Mouse (Mus musculus): Measurements from ENCODE around the gene Gchfr. TPM values are rescaled to one million over a fixed set of nuclear protein-coding genes. Genes with fewer than 3 reads are reported as not detected.
A peak's percentile ranks its signal among the peaks of the same experiment; 100 is the strongest.

Gchfr gene
- not detected in 2 replicates for total RNA-seq (2017)

DNA sequence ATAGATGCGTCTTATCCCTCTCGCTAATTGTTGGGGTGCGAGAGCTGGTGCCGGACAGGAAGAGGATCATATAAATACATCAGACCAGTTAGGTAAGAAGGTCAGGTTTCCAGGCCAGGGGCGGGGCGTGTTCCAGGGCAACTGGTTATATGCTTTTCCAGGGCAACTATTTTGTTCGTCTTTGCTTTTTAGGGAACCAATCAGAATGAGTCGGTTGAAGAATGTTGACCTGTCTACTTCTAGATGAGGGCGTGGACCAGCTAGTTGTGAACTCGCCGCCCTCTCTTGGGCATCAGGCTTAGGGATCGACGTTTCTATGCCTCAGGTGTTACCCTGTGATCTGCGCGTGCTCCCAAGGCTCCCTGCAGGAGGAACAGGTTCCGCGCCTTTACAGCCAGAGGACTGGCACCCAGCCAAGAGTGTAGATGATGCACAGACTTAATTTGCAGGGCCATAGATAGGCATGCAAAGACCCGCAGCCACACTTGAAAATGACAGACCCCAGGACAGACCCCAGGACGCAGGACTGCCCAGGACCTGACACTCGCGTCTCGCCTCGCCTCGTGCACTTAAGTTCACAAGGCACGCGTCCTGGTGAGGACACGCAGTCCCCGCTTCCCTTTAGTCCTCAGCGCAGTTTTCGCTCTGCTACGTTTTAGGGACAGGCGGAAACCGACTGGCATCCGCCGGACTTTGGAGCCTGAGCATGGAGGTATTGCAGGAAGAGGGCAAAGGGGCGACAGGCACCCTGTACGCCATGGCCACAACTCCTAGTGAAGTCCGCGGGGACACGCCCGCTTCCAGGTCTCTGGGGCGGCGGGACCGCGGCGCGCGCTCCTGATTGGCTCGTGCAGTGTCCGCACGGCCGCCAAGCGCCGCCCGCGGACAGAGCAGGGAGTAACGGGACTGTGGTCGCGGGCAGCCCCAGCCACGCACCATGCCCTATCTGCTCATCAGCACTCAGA is at the start of gene Gchfr:
TSS of gene Gchfr (plus strand) at position 873 of the 965 bp plus-strand sequence.
- ATAC-seq (replicated peaks; ENCODE audit: low read depth, poor library complexity, severe bottlenecking) = peak; percentile 68

DNA sequence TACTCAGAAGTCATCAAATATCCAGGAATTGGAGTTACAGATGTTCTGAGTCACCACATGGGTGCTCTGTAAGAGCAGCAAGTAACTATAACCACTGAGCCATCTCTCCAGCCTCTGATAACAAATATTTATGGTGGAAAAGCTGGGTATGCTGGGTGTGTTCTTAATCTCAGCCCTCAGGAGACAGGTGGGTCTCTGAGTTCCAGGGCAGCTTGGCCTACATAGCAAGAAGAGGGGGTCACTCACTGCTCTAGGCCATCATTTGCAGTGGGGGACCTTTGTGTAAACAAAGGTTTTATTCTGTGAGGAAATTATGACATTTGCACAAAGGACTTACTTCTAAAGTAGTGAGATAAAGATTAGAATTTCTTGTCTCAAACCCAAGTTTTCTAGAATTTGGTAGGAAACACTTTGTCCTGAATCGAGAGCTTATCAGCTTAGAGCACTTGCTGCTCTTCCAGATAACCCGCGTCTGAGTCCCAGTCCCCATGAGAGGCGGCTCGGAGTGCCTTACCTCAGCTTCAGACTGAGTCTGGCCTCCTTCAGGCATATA is 31.2 kb upstream of the Gchfr start:
- ATAC-seq (replicated peaks; ENCODE audit: low read depth, poor library complexity, severe bottlenecking) = peak; percentile 71

DNA sequence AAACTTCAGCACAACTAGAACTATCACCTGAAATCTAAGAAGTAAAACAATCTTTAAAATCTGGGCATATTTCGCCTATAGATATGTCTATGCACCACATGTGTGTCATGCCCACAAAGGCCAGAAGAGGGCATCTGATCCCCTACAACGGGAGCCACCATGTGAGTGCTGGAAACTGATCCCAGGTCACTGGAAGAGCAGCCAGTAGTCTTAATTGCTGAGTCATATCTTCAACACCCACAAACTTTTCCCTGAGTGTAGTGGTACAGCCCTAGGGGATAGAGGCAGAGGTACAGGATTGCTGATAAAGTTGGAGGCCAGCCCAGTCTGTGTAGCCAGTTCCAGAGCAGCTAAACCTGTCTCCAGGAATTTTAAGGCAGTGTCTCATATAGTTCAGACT is 22.4 kb upstream of the Gchfr start:
- ATAC-seq (replicated peaks; ENCODE audit: low read depth, poor library complexity, severe bottlenecking) = 0 out of 2 replicates have a peak, but pooled peaks have one; percentile 22

DNA sequence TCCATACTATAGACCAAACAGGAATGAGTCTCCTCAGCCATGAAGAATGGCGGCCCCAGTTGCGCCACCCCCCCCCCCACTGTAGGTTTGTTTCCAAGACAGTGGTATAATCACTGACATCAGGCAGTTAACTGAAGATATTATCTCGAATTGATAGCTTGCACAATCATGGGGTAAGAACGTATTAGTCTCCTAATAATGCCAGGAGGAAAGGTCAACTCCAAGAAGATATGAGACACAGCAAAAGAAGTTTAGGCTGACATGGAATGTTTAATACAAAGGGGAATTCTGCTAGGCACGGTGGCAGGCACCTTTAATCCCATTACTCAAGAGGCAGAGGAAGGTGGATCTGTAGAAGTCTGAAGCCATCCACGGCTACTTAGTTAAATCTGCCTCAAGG is 21.1 kb upstream of the Gchfr start:
- ATAC-seq (replicated peaks; ENCODE audit: low read depth, poor library complexity, severe bottlenecking) = no peak

DNA sequence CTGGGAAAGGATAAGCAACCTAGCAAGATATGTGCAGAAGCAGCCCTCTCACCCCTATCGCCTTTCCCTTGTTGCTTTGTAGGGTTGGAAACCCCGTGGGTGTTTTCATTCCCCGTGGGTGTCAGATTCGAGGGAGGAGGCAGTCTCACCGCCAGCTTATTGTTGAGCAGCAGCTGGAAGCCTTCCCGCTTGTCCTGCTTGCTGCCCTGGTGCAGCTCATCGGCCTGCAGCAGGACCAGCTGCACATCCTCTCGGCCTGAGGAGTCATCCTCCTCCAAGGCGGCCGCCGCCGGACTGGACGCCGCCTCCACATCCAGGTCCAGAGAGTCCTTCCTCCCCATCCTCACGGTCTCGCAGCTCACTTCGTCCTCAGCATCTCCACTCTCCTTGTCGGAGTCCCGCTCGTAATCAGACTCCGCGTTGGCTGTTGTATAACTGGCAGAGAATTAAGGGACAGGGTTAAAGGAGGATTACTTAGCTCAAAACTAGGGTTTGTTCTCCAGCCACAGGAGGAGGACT is 20.4 kb upstream of the Gchfr start:
- no peak for ATAC-seq (replicated peaks; ENCODE audit: low read depth, poor library complexity, severe bottlenecking)

DNA sequence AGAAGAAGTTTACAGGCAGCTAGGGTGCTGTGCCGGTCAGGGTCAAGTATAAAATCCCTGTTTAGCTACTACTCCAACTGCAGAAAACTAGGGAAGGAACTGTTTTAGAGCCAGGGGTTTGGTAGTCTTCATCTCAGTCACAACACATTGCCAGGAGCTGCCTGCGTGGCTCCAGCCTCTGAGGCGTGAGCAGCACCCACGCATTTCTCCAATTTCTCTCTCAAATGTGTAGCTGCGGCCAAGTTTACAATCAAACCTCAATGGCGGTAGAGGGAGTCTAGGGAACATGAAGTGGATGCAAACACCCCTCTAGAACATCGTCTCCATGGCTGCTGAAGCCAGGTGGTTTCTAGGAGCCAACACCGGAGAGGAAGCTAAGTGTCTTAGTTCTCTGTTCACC is 19.8 kb upstream of the Gchfr start:
- ATAC-seq (replicated peaks; ENCODE audit: low read depth, poor library complexity, severe bottlenecking) = no peak

DNA sequence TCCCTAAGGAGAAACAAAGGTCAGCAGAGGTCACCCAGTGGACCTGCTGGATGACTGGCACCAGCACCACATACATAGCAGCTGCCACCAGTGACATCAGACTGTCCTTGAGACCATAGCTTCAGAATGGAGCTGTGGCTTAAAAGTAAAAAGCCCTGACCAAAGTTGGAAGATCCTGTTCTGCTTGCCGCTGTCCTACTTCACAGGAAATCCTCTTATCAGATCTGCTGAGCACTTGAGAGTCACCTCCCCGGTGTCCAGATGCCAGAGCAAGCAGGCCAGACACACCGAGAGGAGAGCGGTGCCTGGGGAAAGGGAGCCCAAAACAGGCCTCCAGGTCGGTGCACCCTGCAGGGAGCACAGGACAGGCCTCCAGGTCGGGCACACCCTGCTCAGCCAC is 15.3 kb upstream of the Gchfr start:
- ATAC-seq (replicated peaks; ENCODE audit: low read depth, poor library complexity, severe bottlenecking) = no peak

DNA sequence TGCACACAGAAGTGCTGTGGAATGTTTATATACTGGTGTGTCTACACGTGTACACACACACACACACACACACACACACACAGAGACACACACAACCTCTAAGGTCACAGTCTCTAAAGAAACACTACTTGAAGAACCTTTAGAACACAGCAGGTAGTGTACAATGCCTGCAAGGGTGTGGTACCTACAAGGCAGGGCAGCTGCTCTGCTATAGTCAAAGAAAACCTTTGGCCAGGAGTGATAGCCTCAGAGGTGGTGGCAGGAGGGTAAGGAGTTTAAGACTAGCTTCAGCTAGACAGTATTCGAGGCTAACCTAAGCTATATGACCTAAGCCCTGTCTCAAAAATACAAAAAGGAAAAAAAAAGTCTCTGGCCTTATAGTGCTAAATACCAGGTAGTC is 12.9 kb upstream of the Gchfr start:
- ATAC-seq (replicated peaks; ENCODE audit: low read depth, poor library complexity, severe bottlenecking) = no peak

DNA sequence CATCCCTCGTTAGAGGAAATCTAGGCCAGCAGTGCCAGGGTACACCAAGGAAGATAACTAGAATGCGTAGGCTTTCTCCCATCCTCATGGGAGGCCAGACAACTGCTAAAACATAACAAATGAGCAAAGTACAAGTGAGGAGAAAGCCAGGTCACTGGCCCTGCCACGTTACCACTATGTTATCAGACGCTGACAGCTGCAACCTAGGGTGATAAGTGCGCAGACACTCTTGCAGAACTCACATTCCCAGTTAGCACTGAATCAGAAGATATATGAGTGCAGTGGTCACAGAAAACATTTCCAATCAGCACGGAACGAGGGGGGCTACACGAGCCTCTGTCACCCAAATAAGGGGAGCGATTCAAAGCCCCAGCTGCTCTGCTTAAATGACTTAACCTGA is 12.2 kb upstream of the Gchfr start:
- ATAC-seq (replicated peaks; ENCODE audit: low read depth, poor library complexity, severe bottlenecking) = peak; percentile 62

DNA sequence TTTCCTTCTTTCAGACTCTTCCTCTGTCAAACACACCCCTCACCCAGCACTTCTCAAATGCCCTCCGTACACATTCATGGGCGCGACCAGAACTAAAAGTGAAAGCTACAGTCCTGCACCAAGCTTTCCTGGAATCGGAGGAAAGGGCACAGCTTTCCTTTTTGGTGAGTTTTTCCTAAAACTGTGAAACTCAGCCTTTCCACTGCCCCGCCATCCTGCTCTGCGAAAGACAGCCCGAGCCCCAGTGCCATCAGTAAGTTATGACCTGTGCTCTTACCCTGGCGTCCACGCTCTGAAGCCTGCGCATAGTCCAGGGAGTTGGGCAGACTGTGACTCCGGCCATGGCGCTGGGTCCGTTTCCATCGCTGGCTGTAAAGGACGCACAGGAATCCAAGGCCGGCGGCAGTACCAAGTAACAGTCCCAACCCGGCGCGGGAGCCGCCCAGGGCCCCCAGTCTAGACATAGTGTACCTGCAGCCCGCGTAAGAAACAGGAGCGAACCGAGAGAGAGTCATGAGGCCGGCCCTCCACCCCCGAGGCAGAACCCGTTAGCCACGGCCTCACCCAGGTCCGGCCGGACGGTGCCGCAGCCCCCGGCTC is 11.4 kb upstream of the Gchfr start:
- ATAC-seq (replicated peaks; ENCODE audit: low read depth, poor library complexity, severe bottlenecking) = no peak

DNA sequence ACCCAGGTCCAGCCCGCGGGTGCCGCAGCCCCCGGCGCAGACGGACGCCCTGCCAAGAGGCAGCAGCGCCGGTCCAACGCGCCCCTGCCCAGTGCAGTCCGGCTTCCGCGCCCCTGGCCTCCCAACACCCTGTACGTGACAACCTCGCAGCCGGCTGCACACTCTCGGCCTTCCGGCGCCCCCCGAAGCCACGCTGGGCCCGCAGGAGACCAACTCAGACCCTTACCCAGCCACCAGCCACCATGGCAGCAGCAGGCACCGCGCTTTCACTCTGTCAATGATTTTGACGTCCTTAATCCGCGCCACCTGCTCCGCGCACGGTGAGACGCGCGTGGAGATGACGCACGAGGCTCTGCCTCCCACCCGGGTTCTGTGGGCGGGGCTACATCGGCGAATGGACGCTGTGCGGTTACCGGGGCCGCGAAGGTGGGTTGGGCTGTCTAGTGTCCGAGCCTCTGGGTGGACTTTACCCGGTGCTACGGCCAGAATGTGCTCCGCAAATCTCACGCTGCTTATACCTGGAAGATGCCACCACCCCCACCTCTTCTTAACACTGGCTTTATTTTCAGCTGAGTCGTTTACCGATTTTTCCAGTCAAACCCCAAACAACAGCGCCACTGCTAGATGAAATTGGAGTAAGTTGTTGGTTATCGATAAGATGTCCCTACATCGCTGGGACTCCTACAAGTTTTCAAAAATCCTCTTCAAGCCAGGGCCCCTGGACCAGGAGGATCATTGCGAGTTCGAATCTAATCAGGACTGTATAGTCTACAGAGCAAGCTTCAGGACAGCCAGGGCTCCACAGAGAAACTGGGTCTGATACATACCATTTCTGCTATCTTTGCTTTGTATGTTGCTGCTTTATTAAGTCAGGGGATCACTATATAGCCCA is 10.6 kb upstream of the Gchfr start, which contains the start of gene Rmdn3:
TSS of gene Rmdn3 (minus strand) at position 354 of the 892 bp plus-strand sequence.
- ATAC-seq (replicated peaks; ENCODE audit: low read depth, poor library complexity, severe bottlenecking) = peak; percentile 92

DNA sequence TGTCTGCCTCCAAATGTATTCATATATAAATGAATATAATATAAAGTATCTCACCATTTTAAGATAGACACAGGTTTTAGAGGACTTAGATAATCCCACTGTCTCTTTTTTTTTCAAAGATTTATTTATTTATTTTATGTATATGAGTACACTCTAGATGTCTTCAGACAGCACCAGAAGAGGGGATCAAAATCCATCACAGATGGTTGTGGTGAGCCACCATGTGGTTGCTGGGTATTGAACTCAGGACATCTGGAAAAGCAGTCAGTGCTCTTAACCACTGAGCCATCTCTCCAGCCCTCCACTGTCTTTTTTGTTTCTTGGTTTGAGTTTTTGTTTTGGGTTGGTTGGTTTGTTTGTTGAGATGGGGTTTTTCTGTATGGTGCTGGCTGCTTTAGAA is 9.7 kb upstream of the Gchfr start:
- ATAC-seq (replicated peaks; ENCODE audit: low read depth, poor library complexity, severe bottlenecking) = no peak

DNA sequence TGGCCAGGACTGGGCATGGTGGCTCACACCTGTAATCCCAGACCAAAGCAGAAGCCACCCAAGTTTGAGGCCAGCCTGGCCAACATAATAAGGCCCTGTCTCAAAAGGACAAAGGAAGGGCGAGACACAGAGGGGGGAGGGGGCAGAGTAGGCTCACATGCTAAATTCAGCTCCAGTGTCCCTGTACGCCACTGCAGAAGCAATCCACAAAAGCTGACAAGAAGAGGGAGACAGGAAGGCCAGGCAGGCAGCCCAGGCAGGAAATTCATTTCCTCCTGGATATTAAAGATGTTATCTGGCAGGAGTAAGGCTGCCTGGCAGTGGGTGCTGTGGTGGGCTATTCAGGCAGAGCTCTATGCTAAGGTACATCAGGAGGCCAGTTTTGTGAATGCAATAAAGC is 6.3 kb upstream of the Gchfr start:
- ATAC-seq (replicated peaks; ENCODE audit: low read depth, poor library complexity, severe bottlenecking) = no peak

DNA sequence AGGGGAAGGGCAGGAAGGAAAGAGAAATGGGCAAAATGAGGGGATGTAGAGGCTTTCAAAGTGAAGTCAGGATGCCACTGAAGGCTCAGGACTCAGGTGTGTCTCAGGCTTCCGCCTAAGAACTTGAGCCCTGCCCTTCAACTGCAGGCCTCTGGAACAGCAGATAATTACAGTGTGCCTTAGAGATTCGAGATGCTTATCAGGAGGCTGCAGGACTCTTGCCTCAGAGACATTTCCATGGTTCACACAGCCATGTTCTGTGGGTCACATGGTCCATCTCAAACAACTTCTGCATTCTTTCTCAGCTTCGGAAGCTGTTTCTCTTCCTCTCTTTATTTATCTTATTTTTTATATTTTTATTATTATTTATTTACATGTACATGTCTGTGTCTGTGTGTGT is 4.4 kb upstream of the Gchfr start:
- ATAC-seq (replicated peaks; ENCODE audit: low read depth, poor library complexity, severe bottlenecking) = peak; percentile 53

DNA sequence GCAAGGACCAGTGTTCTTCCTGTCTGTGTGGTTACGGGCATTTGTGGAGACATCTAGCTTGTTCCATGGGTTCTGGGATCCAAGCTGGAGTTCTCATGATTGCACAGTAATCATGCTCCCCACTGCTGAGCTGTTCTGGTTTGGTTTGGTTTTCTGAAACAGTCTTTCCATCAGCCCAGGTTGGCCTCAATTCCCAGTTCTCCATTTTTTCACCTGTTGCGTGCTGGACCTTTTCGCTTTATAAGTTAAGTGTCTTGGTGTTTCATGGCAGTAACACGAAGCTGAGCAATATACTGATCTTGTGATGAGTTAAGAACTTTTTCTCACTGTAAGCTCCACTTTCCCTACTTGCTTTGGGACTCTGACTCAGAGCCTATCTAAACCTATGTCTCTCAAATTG is 3.6 kb upstream of the Gchfr start:
- no peak for ATAC-seq (replicated peaks; ENCODE audit: low read depth, poor library complexity, severe bottlenecking)

DNA sequence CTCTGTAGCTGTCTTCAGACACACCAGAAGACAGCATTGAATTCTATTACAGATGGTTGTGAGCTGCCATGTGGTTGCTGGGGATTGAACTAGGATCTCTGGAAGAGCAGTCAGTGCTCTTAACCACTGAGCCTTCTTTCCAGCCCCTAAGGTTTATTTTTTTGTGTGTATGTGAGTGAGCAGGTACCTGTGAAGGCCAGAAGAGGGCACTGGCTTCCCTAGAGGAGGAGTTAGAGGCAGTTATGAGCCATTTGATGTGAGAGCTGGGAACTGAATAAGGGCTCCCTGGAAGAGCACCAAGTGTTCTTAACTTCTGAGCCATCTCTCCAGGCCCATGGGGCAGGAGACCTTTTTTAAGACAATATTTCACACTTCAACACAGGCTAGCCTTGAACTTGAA is 2.2 kb upstream of the Gchfr start:
- no peak for ATAC-seq (replicated peaks; ENCODE audit: low read depth, poor library complexity, severe bottlenecking)

DNA sequence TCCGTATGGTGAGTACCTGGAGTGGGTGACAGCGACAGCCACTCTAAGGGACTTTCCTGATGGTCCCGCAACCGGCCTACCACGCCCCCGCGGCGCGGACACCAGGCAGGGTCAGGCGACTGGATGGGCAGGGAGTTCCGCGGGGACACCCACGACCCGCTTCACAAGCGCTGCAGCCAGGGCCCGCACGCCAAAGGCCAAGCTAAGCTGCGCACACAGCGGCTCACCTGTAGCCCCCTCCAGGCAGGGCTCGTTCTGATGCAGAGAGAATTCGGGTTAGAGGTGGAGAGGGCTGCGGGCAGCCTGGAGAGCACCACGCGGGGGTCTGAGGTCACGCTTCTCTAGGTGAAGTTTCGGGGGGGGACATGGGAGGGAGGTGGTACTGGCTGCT is 288 bp downstream of the Gchfr start:
- no peak for ATAC-seq (replicated peaks; ENCODE audit: low read depth, poor library complexity, severe bottlenecking)

DNA sequence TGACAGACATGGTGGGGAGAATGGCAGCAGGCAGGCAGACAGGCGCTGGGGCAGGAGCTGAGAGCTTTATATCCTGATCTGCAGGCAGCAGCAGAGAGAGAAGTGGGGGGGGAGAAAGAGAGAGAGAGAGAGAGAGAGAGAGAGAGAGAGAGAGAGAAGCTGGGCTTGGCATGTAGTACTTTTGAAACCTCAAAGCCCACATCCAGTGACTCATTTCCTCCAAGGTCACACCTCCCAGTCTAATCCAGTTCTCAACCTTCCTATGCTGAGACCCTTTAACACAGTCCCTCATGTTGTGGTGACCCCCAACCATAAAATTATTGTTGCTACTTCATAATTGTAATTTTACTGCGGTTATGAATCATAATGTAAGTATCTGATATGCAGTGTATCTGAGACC is 2.7 kb downstream of the Gchfr start:
- ATAC-seq (replicated peaks; ENCODE audit: low read depth, poor library complexity, severe bottlenecking) = 0 out of 2 replicates have a peak, but pooled peaks have one; percentile 8

DNA sequence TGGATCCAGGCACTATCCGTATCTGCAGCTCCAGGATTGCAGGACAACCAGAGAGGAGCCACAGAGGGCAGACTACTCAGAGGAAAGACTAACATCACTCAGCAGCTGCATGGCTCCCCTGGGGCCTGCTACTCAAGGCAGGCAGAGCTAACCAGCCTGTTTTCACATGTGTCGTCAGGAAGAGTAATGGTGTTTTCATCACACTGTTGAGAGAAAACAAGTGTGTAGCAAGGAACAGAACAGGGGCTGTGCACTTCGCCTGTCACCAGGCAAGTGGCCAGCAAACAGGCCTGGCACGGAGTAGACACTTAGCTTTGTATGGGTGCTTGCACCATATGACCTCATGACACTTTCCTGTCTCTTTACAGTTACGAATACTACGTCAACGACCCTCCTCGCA is 4.0 kb downstream of the Gchfr start:
- ATAC-seq (replicated peaks; ENCODE audit: low read depth, poor library complexity, severe bottlenecking) = no peak

DNA sequence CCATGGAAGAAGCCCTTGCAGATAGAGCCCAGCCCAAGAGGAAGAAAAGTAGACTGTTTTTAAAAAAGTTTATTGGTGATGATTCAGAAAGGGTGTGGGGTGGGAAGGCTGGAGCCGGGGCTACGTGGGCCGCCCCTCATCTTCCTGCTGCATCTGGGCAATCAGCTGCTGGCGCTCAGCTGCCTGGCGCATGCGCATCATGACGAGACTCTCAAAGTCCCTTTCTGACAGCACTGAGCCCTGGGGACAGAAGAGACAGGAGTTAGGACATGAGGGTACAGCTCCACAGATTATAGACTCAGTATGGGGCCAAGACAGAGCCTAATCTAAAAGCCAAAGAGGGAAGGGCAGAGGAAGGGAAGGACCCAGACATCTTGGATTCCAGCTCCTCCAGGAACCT is 4.9 kb downstream of the Gchfr start:
- ATAC-seq (replicated peaks; ENCODE audit: low read depth, poor library complexity, severe bottlenecking) = peak; percentile 2; the same call in 1 of the 2 replicates

Measured in common myeloid progenitor, adult 5-6 weeks (primary cell).